Mouse (Mus musculus): ENCODE measurements around the gene Adamts1. TPM values are rescaled to one million over a fixed set of nuclear protein-coding genes. Genes with fewer than 3 reads are reported as not detected.

The Adamts1 gene
- polyA plus RNA-seq, 1 experiment from 2014 or later: 8.6 TPM

GRCm38 (mm10) chr16:85762052-85762665, 40.8 kb downstream of the Adamts1 start:
- H3K4me1 ChIP-seq: no peaks in the 10 kb centered on the region
- H3K27ac ChIP-seq (replicated peaks): no peak overlapping the region
- H3K4me3 ChIP-seq: no peak overlapping the region
- no peaks in the 10 kb centered on the region for H3K36me3 ChIP-seq
- no peak overlapping the region for H3K9ac ChIP-seq (replicated peaks)
- H3K4me2 ChIP-seq (replicated peaks): no peak overlapping the region
- ATAC-seq (ENCODE audit: low FRiP score, low read depth): no peak
- no peaks in the 10 kb centered on the region for H3K27me3 ChIP-seq
- 91% methylated on average over 10 of the region's 10 CpGs for WGBS
- H3K9me3 ChIP-seq: no peaks in the 10 kb centered on the region

GRCm38 (mm10) chr16:85760961-85761580, 41.8 kb downstream of the Adamts1 start:
- no peaks in the 10 kb centered on the region for H3K4me1 ChIP-seq
- WGBS: 88% methylated on average over 7 of the region's 7 CpGs
- H3K27ac ChIP-seq (replicated peaks): no peak overlapping the region
- H3K4me2 ChIP-seq (replicated peaks): no peak overlapping the region
- H3K27me3 ChIP-seq: no peaks in the 10 kb centered on the region
- no peaks in the 10 kb centered on the region for H3K36me3 ChIP-seq
- no peak overlapping the region for H3K4me3 ChIP-seq
- no peaks in the 10 kb centered on the region for H3K9me3 ChIP-seq
- no peak overlapping the region for H3K9ac ChIP-seq (replicated peaks)
- no peak for ATAC-seq (ENCODE audit: low FRiP score, low read depth)

- ATAC-seq (ENCODE audit: low FRiP score, low read depth): no peak
- H3K9ac ChIP-seq (replicated peaks): no peak overlapping the region
- H3K4me1 ChIP-seq: no peaks in the 10 kb centered on the region
- H3K9me3 ChIP-seq: no peaks in the 10 kb centered on the region
- H3K27ac ChIP-seq (replicated peaks): no peak overlapping the region
- no peak overlapping the region for H3K4me3 ChIP-seq
- H3K27me3 ChIP-seq: no peaks in the 10 kb centered on the region
- 71% methylated on average over 14 of the region's 14 CpGs for WGBS
- no peaks in the 10 kb centered on the region for H3K36me3 ChIP-seq
- H3K4me2 ChIP-seq (replicated peaks): no peak overlapping the region
Observed at GRCm38 (mm10) chr16:85756101-85756819, 46.7 kb downstream of the Adamts1 start.

- 54% methylated on average over 6 of the region's 6 CpGs for WGBS
- no peak for ATAC-seq (ENCODE audit: low FRiP score, low read depth)
- H3K4me3 ChIP-seq: no peak overlapping the region
Observed at GRCm38 (mm10) chr16:85749335-85749734, 53.6 kb downstream of the Adamts1 start.

DNA sequence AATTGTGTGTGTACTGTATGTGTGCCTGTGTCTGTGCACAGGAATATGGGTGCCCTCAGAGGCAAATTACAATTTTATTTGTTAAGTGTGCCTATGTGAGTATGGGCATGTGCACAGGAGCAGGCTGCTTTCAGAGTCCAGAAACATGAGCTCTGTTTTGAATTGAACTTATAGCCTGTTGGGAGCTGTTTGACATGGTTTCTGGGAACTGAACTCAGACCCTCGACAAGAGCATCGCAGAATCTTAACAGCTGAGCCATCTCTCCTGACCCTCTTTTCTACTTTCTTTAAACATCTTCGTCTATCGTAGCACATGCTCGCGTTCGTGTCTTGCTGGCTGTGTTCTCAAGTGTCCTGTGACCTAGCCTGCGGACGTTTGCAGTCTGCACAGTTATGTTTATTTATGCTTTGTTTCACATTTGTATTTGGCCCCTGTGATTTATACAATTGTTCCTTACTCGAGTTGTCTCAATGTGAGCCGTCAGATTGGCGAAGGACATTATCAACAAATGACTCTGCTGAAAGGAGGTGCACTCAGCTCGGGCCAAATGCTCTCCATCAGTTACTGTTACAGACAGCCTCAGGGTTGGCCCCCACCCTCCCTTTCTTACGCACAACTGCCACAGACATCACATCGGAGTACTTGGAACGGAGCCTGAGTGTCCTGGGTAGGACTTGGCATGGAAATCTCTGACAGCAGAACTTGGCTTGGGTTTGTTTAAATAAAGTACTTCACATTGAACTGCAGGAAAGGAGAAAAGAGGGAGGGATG, 55.1 kb downstream of the Adamts1 start:
- no peaks in the 10 kb centered on the region for H3K9me3 ChIP-seq
- no peak overlapping the region for H3K27ac ChIP-seq (replicated peaks)
- H3K4me1 ChIP-seq: no peaks in the 10 kb centered on the region
- 81% methylated on average over 16 of the region's 16 CpGs for WGBS
- no peak for ATAC-seq (ENCODE audit: low FRiP score, low read depth)
- no peaks in the 10 kb centered on the region for H3K36me3 ChIP-seq
- no peaks in the 10 kb centered on the region for H3K27me3 ChIP-seq
- H3K4me2 ChIP-seq (replicated peaks): no peak overlapping the region
- H3K4me3 ChIP-seq: no peak overlapping the region
- no peak overlapping the region for H3K9ac ChIP-seq (replicated peaks)

More at GRCm38 (mm10) chr16:85749335-85749734, 53.6 kb downstream of the Adamts1 start:
- Histone ChIP-seq H3K4me1 (no peaks in the 10 kb centered on the region), H3K9me3 (no peaks in the 10 kb centered on the region), H3K4me2 (replicated peaks) (no peak overlapping the region), H3K9ac (replicated peaks) (no peak overlapping the region), H3K27me3 (no peaks in the 10 kb centered on the region), H3K27ac (replicated peaks) (no peak overlapping the region), H3K36me3 (no peaks in the 10 kb centered on the region)

DNA sequence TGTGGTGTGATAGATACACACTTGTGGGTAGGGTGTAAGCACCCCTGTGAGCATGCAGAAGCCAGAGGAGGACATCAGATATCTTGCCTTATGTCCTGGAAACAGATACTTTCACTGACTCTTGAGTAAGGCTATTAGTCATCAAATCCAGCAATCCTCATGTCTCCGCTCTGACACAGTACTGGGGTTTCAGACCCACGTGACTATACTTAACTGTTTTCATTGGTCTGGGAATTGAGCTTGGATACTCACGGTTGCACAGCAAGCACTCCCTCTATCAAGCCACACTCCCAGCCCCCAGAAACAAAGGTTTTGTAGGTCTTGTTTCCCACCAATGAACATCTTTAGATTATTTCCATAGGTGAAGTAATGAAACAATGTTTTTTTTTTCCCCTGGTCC, 56.5 kb downstream of the Adamts1 start:
- no peaks in the 10 kb centered on the region for H3K36me3 ChIP-seq
- H3K9ac ChIP-seq (replicated peaks): no peak overlapping the region
- no peaks in the 10 kb centered on the region for H3K4me1 ChIP-seq
- H3K4me3 ChIP-seq: no peak overlapping the region
- no peak overlapping the region for H3K27ac ChIP-seq (replicated peaks)
- no peaks in the 10 kb centered on the region for H3K9me3 ChIP-seq
- ATAC-seq (ENCODE audit: low FRiP score, low read depth): no peak
- 84% methylated on average over 3 of the region's 3 CpGs for WGBS
- no peak overlapping the region for H3K4me2 ChIP-seq (replicated peaks)
- no peaks in the 10 kb centered on the region for H3K27me3 ChIP-seq

Other genes with a start within 250 kb of the Adamts1 start
- 3.2 and 3.3 TPM in 2 replicates for gene Cyyr1, start 249.7 kb downstream of the Adamts1 start, polyA plus RNA-seq (2016; fragmentation: Nextera tagmentation; extraction: Ambion mirVana)
- gene Adamts5, start 98.7 kb upstream of the Adamts1 start, polyA plus RNA-seq (2016; fragmentation: Nextera tagmentation; extraction: Ambion mirVana): 1.2 and 1.7 TPM in 2 replicates